Mouse (Mus musculus) cerebellum, adult 18-20 months (tissue): ENCODE results near the gene Vmp1.
A peak's percentile ranks its signal among the peaks of the same experiment; 100 is the strongest.

Source experiments
- DNase-seq, 2 experiments: peaks; one replicate each; pipeline ENCODE4 v3.0.0; 2021

The Vmp1 gene

DNA sequence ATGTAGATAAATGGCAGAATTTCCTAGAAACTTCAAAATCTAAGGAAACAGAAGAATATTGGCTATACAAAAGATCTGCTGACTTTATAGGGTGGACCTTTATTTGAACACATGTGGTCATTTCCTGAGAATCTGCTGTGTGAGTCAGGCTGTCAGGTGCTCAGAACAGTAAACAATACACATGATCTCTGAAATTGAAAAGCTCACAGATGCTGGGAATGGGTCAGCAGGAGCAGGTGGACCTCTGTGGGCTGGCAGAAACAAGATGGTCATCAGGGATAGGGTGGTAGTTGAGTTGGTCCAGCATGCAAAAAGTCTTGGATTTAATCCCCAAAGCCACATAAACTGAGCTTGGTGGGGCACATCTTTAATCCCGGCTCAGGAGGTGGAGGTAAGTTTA is 85.1 kb downstream of the Vmp1 start:
- DNase-seq: no peak

DNA sequence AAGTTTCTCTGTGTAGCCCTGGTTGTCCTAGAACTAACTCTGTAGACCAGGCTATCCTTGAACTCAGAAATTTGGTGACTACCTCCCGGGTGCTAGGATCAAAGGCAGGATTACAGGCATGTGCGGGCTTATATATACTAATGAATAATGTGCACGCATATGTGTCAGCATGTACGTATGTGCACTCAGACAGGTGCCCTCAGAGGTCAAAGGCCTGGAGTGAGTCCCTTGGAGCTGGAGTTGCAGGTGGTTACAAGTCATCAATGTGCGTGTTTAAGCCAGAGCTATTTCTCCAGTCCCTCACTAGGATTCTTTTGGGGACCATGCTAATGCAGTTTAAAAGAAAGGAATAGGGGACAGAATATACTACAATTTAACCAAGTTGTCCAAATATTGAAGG is 85.5 kb downstream of the Vmp1 start:
- DNase-seq: no peak

DNA sequence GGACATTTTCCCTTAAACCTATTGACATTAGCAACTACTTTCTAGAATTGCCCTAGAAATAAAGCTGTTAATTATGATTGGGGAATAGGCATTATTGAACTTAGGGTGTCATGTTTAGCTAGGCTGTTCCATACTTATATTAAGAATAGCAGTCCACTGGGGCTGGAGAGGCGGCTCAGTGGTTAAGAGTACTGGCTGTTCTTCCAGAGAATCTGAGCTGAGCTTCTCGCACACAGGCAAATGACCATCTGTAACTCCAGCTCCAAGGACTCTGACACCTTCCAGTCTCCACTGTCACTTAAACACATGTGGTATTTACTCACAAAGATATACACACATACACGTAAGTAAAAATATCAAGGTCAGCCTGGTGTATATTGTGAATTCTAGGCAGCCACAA is 86.7 kb downstream of the Vmp1 start:
- DNase-seq: no peak

DNA sequence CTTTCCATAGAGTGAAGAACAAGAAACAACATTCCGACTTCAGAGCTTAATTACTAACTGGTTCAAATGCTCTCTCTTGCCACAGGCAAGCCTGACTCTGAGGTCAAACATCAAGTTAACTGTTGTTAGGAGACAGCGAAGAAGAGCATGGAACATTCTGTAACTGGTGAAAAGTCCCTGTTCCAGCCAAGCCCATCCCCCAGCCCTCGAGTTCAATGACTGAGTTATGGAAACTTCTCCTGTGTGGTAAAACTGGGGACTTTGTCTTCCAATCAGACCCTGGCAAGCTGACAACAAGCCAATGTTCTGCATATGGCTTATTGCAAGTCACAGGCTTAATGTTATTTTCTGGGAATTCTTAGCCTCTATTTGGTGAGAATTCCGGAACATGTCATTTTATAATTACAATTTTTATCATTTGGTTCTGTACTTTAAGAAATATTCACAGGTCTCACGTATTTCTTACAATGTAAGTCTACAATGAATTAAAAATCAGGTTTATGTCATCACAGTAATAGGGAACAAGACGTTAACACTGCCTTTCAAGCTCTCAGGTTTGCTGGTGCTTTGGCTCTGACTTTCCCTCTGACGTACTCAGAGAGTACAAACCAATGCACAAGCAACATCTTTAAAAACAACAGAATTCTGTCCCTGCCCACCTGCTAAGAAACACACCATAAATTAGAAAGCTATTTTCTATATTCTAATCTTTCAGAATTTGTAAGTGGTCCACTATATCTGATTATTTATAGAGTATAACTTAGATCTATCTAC is 87.3 kb downstream of the Vmp1 start:
- peak; percentile 10 to 20 for DNase-seq

DNA sequence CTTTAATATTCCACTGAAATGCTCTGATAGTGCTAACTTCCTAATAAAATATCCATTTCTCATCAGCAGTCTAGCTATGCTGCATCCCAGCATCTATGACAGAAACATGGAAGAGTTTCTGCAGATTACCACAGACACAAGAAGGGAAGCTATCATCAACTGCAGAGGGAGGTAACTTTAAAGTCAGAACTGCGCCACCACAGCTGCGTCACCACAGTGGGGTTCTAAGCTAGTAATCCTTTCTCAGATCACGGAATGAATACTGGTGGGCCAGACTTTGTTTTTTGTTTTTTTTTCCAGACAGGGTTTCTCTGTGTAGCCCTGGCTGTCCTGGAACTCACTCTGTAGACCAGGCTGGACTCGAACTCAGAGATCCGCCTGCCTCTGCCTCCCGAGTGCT is 88.3 kb downstream of the Vmp1 start:
- DNase-seq: no peak

DNA sequence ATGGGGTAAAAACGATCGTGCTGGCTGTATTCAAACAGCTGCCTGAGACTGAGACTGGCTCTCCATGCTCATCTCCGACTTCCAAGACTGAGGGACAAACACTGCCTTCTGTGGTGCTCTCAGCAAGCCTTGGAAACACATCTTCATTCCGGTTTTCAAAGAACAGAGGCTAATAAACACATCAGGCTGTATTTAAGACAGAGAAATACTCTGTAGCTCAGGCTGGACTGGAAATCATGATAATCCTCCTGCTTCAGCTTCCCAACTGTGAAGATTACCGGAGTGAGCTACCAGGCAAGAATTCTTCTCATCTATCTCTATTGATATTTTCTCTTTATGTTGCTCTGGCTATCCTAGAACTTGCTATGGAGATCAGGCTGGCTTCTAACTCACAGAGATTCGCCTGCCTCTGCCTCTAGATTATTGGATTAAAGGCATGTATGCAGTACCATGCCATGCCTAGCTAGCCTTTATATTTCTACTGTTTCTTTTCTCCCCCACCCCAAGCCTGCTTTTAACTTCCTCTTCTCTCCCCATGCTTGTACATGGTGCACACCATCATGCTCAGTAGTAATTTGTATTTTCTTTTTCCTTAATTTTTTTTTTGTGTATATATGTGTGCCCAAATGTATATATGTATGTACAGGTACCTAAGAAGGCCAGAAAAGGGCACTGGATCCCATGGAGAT is 89.3 kb downstream of the Vmp1 start:
- DNase-seq: no peak

DNA sequence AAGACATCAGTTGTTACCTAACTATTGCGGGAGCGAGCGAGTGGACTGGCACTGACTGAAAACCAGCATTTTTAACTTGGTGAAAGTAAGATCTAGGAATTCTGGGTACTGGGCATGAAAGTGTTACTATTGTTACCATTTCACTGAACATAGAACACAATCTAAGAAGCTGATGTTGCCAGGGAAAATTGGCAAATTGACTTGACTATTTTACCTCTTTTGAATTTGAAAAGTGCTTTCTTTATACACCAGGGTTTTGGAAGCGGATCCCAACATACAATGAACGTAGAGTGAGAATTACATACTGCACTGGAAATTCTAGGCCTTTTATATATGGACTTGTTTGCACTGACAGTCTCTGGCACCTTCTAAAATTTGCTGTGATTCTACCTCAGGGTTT is 90.2 kb downstream of the Vmp1 start:
- DNase-seq: no peak

DNA sequence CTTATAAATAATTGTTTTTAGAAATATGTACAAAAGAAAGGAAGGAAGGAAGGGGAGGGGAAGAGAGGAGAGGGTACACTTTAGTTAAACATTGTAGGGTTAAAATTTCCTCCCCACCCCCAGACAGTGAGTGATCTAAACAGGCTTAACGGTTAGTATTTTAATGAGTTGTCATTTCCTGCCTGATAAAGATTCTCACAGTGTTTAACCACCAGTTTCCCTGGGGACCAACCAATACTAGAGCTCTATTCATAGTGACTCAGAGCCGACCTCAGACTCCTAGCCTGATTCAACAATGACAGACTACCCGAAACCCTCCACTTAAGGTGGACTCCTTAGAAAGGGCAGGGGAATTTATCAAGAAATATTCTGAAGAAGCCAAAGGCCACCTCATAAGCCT is 90.6 kb downstream of the Vmp1 start:
- DNase-seq: no peak

DNA sequence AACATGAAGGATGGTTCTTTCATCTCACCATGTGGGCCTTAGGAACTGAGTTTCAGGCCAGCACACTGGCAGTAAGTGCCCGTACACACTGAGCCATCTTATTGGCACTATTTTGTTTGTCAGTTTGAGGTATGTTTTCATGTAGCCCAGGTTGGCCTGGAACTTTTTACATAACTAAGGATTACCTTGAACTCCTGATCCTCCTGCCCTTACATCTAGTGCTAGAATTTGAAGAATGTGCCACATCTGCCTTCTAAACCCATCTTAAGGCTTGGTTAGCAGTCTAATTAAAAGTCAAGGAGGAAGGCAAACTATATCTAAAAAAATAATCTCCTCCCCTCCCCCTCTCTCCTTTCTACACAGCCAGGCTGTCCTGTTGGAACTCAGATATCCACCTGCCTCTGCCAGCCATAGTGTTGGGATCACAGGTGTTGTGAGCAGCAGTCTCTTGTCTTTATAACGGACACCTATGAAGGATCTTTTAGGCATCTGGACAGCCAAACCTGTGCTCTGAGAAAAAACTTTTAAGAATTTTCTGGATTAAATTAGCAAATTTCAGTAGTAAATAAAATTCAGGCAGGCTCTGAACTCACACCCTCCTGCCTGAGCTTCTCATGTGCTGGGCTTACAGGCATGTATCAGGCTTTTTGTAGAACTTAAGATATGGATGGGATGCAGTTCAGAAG is 91.6 kb downstream of the Vmp1 start:
- DNase-seq: no peak

DNA sequence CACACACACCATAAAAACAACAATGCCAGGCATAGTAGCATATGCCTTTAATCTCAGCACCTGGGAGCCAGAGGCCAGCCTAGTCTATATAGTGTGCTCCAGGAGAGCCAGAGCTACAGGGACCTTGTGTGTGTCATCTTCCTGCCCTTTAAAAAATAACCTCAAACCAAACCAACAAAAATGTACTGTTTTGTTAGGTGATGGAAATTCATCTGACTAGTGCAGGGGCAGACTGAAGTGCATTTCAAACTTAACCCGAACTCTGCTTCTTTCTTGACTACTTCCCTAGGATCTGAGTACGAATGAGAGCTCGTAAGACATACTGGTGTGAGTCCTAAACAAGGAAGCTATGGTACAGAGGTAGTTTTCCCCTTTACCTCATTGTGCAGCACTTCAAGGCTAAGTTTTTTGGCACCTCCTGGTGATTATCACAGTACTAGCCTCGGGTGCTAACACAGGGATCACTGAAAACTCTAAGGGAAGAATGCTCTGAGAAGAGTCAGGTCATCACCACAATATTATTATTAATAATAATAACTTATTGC is 92.3 kb downstream of the Vmp1 start:
- DNase-seq: no peak

DNA sequence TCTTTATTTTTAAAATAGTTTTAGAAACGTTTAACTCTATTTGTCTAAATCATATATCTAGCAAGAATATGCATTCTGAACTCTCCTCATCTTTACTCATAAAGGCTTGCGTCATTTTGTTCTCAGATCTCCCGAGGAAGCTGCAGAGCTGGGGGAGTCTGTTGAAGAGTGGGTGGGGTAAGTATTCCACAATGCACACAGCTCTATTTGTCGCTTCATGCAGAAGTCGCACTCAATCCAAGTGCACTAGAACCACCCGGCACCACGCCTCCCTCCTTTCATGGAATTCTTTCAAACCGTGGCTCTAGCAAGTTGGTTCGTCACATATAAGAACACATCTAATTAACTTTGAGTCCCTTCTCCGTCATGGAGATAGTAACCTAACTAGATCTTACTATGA is 93.1 kb downstream of the Vmp1 start:
- DNase-seq: no peak

DNA sequence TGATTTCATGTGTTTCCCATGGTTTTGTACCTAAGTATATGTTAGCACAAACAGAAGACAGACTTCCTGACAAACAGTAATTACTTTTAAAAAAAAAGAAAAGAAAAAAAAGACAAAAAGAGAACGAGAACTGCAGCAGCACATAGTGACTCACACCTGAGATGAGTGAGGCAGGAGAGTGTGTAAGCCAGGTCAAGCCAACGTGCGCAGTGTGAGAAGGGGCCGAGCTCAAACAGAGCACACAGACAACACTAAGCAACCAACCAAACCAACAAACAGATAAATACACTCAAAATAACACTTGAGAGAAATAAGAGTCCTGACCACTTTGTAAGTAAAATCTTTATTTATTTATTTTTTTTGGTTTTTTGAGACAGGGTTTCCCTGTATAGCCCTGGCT is 93.6 kb downstream of the Vmp1 start:
- DNase-seq: no peak

DNA sequence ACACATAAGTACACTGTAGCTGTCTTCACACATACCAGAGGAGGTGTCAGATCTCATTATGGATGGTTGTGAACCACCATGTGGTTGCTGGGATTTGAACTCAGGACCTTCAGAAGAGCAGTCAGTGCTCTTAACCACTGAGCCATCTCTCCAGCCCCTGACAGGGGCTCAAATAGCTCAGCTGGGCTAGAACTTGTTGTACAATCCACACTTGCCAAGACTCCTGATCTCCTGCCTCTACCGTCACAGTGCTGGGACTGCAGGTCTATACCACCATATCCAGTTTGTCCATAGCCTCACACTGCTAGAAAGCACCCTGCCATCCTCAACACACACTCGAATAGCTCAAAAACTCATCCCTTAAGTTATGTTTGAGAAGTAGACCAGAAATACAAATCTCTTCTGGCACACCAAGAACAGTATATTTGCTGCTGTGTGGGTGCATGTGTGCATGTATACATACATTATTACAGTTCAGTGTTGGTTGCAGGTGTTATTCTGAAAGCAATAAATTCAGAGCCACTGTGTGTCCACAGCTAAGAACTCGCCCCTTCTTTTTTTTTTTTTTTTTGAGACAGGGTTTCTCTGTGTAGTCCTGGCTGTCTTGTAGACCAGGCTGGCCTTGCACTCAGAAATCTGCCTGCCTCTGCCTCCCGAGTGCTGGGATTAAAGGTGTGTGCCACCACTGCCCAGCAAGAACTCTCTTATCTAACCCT is 94.9 kb downstream of the Vmp1 start:
- DNase-seq: no peak

DNA sequence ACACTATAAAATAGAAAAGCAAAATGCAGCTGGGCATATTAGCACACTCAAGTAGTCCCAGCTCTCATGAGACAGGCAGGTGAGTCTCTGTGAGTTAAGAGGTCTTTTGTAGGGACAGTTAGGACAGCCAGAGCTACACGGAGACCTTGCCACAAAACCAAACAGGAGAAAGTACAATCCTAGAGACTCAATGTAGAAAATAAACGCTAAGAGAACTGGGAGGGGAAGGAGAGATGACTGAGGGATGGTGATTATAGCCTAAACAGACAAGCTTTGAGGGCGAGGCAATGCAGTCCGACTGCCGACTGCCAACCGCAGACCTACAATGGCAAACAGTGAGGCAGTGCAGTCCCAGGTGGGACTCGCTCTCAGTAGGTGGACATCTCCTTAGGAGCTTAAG is 95.8 kb downstream of the Vmp1 start:
- no peak for DNase-seq

DNA sequence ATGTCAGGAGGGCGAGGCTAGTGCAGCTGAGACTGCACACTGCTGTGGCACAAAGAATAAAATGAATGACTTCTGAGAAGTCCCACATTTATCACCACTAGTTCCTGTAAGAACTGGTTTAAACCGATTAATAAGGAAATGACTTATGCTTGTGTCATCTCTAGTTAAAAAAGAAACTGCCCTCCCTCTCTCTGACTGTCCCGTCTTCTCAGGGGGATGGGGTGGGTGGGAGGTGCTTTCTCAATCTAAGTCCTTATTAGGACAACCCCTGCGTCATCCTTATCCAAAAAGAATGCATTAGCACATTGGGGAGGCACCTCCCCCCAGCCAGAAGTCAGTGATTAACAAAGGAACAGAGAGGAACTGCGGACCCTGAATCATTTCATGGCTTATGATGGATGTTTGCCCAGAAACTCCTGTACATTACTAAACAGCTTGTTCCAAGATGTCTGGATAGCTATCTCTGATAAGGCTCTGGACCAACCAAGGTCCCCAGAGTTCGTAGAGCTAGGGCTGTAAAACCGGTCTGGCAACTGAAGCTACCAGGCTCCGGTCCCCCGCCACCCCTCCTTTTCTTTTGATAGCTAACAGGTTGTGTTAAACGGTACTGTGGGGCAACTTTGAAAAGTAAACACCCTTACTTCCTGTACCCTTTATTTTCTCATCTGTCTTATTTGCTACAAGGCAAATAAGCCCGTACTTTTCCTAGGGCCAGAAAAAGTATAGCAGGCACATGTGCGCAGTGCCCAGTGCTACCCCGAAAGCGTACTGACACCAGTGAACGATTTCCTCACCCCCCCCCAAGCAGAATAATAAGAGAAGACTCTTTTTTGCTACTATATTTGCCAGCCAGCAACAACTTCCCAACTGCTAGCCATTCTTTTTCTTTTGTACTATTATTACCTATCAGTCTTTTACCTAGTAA is 96.5 kb downstream of the Vmp1 start:
- DNase-seq: no peak

DNA sequence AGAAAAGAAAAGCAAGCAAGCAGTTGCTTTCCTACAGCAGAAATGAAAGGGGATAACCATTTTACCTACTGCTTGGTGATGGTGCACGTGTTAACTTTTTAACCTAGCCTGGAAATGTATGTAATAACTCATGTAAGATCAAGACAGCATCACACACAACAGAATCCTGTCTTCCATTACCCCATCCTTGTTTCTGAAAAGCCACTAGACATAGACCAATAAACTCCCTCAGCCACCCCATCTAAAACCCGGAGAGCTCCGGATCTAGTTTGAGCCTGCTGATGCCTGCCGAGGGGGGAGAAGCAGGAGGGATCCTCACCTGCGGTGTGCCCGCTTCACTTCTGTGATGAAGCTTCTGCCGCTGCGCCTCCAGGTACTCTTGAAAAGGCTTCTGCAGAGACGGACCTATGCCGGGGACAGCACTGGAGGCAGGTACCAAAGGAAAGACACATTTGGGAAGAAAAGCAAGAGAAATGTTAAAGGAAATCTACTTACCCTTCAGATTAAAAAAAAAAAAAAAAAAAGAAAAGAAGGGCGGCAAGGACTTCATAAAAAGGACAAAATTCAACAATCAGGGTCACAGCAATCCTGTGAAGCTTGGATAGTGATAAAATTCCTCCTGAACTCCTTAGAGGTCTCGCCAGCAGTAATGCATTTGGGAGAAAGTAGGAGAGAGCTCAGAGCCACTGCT is 97.3 kb downstream of the Vmp1 start:
- no peak for DNase-seq

DNA sequence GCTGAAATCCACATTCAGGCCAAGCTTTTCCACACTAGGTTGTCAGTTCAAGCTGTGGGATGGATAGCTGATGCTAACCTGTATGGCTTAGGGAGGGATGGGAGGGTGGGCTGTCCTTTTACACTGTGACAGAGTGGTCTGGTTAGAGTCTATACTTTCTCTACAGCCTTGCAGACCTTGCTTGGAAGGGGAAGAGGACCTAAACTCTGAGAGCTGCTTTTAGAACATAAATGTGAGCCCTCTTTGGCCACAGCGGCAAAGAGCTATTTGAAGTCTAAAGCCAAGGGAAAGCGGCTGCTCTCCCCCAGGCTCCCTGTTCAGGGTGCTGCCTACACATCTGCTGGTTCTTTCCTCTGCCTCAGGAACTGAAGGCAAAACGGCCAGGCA is 98.0 kb downstream of the Vmp1 start:
- DNase-seq: no peak

DNA sequence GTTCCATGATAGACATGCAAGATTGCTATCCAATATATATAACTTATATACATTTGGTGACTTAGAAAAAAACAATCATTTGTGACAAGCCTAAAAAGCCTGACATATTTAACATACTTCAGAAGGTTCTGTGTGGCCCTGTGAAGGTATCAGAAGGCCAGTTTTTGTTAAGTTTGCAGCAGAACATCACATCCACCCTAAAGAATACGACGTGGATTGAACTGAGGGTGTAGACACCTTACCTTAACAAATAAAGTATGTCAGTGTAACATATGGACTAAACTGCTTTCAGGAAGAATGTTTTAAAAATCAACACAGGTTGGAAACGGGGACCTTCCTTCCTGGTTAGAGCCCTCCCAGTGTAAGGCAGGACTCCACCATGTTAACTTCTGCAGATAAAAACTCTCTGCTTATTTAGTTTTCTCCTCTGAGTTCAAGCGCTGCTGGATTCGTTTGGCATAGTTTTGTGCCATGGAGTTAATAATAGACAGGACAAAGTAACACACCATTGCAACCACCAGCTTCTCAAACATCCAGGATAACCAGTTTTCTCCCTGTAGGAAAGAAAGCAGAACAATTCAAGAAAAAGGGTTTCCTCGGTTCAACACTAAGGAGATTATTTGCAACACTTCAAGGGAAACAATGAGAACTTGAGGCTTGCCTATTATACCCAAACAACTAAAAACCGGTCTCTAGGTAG is 98.6 kb downstream of the Vmp1 start:
- DNase-seq: no peak

DNA sequence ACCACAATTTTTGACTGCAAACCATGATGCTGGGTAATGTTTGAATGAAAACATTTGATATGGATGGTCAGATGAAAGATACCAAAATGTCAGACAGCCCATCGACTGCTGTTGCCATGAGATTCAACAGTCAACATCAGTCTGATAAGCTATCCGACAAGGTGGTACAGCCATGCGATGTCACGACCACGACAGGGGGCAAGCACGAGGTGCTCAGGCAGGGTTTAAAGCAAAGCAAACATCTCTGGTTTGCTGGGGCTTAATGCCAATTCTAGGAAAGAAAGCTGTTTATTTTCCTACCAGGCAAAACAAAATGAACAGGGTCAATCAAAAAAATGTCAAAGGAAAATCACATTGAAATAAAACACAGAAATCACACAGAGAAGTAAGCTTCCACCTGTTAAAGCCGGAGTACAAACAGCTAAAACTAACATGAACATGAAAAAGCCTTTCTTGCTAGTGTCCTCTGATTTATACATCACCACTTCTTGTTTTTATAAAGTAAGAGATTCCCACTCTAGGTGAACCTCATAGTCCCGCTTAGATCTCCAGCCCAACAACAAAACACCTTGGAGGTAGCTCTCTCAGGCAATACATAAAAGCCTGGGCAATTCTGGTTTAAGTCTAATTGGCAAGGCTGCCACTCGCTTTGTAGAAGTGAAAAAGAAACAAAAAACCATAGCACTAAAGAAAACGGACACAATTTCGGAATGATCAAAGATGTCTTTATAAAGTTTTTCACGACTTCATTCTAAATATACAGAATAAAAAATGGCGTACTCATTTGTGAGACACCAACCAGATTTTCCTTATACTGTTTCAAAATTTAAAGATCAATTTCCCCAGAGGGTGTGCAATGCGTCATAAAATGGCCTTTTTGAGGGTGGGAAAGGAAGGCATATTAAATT is 99.4 kb downstream of the Vmp1 start:
- no peak for DNase-seq
